Mouse (Mus musculus): ENCODE results near the gene Ppcdc. TPM values are rescaled to one million over a fixed set of nuclear protein-coding genes. Genes with fewer than 3 reads are reported as not detected.

The Ppcdc gene
- total and polyA plus RNA-seq, 3 experiments: 7.3 to 22.9 (median 7.6) TPM

DNA sequence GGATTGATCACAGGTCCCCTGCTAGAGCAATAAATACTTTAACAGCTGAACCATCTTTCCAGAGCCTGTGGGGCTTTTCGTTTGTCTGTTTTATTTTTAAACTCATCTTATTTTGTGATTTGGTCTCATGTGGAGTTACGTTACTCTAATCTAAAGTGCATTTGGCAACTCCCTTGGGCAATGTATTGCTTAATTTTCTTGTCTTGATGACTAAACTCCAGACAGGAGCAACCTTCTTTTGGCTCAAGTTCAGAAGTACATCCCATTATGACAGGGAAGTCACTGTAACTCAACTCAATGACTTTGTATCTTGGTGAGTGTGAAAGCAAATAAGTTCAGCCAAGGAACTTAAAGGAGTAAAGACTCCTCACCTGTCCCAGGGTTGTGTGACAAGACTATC lies 55.3 kb downstream of the Ppcdc start:
- DNase-seq: no peak
- H3K36me3 ChIP-seq (ENCODE audit: control insufficient read depth, insufficient read depth, low read length): no peaks in the 10 kb centered on the region
- H3K27me3 ChIP-seq (ENCODE audit: control insufficient read depth, insufficient read depth, low read length): no peaks in the 10 kb centered on the region
- 44% methylated on average over 2 of the region's 2 CpGs for WGBS
- H3K27ac ChIP-seq: no peak overlapping the region
- no peaks in the 10 kb centered on the region for H3K79me2 ChIP-seq (replicated peaks; ENCODE audit: control insufficient read depth, insufficient read depth, low read length)
- H3K4me1 ChIP-seq (ENCODE audit: control insufficient read depth, insufficient read depth, low read length): peaks cover 1% of the 10 kb centered on the region; the same call in 1 of the 2 replicates
- TF ChIP-seq CTCF (IDR thresholded peaks at IDR 0.05) (no peak), POLR2A (IDR thresholded peaks at IDR 0.05; ENCODE audit: insufficient read depth, low read depth, low read length) (no peak), EP300 (IDR thresholded peaks at IDR 0.05; ENCODE audit: insufficient read depth, low read depth, low read length) (no peak)
- no peak overlapping the region for H3K9ac ChIP-seq (ENCODE audit: low read depth, low read length)
- no peak overlapping the region for H3K4me3 ChIP-seq
- intact Hi-C loops (cut with DNase I): no loop called here

GRCm38 (mm10) chr9:57360999-57361398 lies 78.9 kb downstream of the Ppcdc start:
- Histone ChIP-seq H3K79me2 (replicated peaks; ENCODE audit: control insufficient read depth, insufficient read depth, low read length) (no peaks in the 10 kb centered on the region), H3K4me1 (ENCODE audit: control insufficient read depth, insufficient read depth, low read length) (no peaks in the 10 kb centered on the region), H3K9ac (ENCODE audit: low read depth, low read length) (no peak overlapping the region), H3K27ac (no peak overlapping the region), H3K27me3 (ENCODE audit: control insufficient read depth, insufficient read depth, low read length) (no peaks in the 10 kb centered on the region), H3K4me3 (no peak overlapping the region), H3K36me3 (ENCODE audit: control insufficient read depth, insufficient read depth, low read length) (no peaks in the 10 kb centered on the region)
- intact Hi-C loops (cut with DNase I): no loop called here
- TF ChIP-seq CTCF (IDR thresholded peaks at IDR 0.05) (no peak), EP300 (IDR thresholded peaks at IDR 0.05; ENCODE audit: insufficient read depth, low read depth, low read length) (no peak), POLR2A (IDR thresholded peaks at IDR 0.05; ENCODE audit: insufficient read depth, low read depth, low read length) (no peak)
- 95% methylated on average over 3 of the region's 3 CpGs for WGBS
- DNase-seq: no peak

DNA sequence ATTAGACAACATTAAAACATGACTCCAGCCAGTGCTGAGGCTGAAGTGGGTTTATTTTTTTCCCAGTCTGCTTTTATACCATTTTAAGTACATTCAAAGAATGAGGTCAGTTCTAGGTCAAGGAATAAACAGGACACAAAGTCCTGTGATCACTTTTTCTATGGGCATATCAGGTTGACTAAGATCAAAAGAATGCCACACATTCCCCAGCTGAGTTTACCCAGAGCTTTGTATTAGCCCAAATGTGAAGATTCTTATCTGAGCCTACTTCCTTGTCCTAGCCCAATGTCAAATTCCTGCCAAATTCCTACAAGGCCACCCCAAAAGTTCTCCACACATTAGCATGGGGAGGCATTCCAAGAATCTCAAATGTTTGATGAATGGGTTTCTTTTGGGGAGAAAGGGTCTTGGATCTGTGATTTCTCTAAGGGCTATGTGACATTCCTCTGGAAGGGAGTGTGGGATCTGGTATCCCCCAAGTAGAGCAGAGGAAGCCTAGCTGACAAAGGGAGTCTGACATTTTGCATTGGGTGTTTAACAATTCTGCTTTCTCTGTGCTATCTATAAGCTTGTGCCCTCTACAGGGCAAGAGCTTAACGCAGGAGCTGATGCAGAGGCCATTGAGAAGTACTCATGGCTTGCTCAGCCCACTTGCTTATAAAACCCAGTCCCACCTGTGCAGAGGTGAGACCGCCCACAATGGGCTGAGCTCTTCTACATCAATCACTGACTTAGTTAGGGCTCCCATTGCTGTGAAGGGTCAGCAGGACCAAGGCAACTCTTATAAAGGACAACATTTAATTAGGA lies 85.3 kb downstream of the Ppcdc start:
- no peaks in the 10 kb centered on the region for H3K27me3 ChIP-seq (ENCODE audit: control insufficient read depth, insufficient read depth, low read length)
- intact Hi-C loops (cut with DNase I): loop anchor here (5.0 kb wide), 1 partner anchor 92 kb away; the partner anchor contains the start of gene 1700017B05Rik
- no peak overlapping the region for H3K4me3 ChIP-seq
- H3K27ac ChIP-seq: no peak overlapping the region
- no peak for DNase-seq
- no peaks in the 10 kb centered on the region for H3K79me2 ChIP-seq (replicated peaks; ENCODE audit: control insufficient read depth, insufficient read depth, low read length)
- no peak for TF ChIP-seq POLR2A (IDR thresholded peaks at IDR 0.05; ENCODE audit: insufficient read depth, low read depth, low read length)
- no peak for TF ChIP-seq CTCF (IDR thresholded peaks at IDR 0.05)
- no peak for TF ChIP-seq EP300 (IDR thresholded peaks at IDR 0.05; ENCODE audit: insufficient read depth, low read depth, low read length)
- H3K36me3 ChIP-seq (ENCODE audit: control insufficient read depth, insufficient read depth, low read length): no peaks in the 10 kb centered on the region
- WGBS: 71% methylated on average over 2 of the region's 2 CpGs
- H3K4me1 ChIP-seq (ENCODE audit: control insufficient read depth, insufficient read depth, low read length): no peaks in the 10 kb centered on the region
- H3K9ac ChIP-seq (ENCODE audit: low read depth, low read length): no peak overlapping the region

- 70% methylated on average over 2 of the region's 2 CpGs for WGBS
- Histone ChIP-seq H3K9ac (ENCODE audit: low read depth, low read length) (no peak overlapping the region), H3K79me2 (replicated peaks; ENCODE audit: control insufficient read depth, insufficient read depth, low read length) (no peaks in the 10 kb centered on the region), H3K4me3 (no peak overlapping the region), H3K27ac (no peak overlapping the region), H3K36me3 (ENCODE audit: control insufficient read depth, insufficient read depth, low read length) (no peaks in the 10 kb centered on the region), H3K4me1 (ENCODE audit: control insufficient read depth, insufficient read depth, low read length) (no peaks in the 10 kb centered on the region), H3K27me3 (ENCODE audit: control insufficient read depth, insufficient read depth, low read length) (no peaks in the 10 kb centered on the region)
- intact Hi-C loops (cut with DNase I): loop anchor here (5.0 kb wide), 1 partner anchor 89 kb away; the partner anchor contains the start of gene 1700017B05Rik
- TF ChIP-seq POLR2A (IDR thresholded peaks at IDR 0.05; ENCODE audit: insufficient read depth, low read depth, low read length): no peak
- peak; percentile 64 for TF ChIP-seq CTCF (IDR thresholded peaks at IDR 0.05)
- TF ChIP-seq EP300 (IDR thresholded peaks at IDR 0.05; ENCODE audit: insufficient read depth, low read depth, low read length): no peak
- no peak for DNase-seq
Observed at GRCm38 (mm10) chr9:57351277-57351676, 88.6 kb downstream of the Ppcdc start.

- Histone ChIP-seq H3K27ac (no peak overlapping the region), H3K27me3 (ENCODE audit: control insufficient read depth, insufficient read depth, low read length) (no peaks in the 10 kb centered on the region), H3K36me3 (ENCODE audit: control insufficient read depth, insufficient read depth, low read length) (no peaks in the 10 kb centered on the region), H3K9ac (ENCODE audit: low read depth, low read length) (no peak overlapping the region), H3K4me3 (no peak overlapping the region), H3K4me1 (ENCODE audit: control insufficient read depth, insufficient read depth, low read length) (no peaks in the 10 kb centered on the region), H3K79me2 (replicated peaks; ENCODE audit: control insufficient read depth, insufficient read depth, low read length) (no peaks in the 10 kb centered on the region)
- intact Hi-C loops (cut with DNase I): no loop called here
- DNase-seq: no peak
- TF ChIP-seq CTCF (IDR thresholded peaks at IDR 0.05) (no peak), POLR2A (IDR thresholded peaks at IDR 0.05; ENCODE audit: insufficient read depth, low read depth, low read length) (no peak), EP300 (IDR thresholded peaks at IDR 0.05; ENCODE audit: insufficient read depth, low read depth, low read length) (no peak)
- 48% methylated on average over 1 of the region's 1 CpGs for WGBS
Observed at GRCm38 (mm10) chr9:57345902-57346301, 94.0 kb downstream of the Ppcdc start.

- H3K4me3 ChIP-seq: no peak overlapping the region
- TF ChIP-seq POLR2A (IDR thresholded peaks at IDR 0.05; ENCODE audit: insufficient read depth, low read depth, low read length) (no peak), EP300 (IDR thresholded peaks at IDR 0.05; ENCODE audit: insufficient read depth, low read depth, low read length) (no peak), CTCF (IDR thresholded peaks at IDR 0.05) (no peak)
- H3K27ac ChIP-seq: no peak overlapping the region
- H3K9ac ChIP-seq (ENCODE audit: low read depth, low read length): no peak overlapping the region
- no peaks in the 10 kb centered on the region for H3K79me2 ChIP-seq (replicated peaks; ENCODE audit: control insufficient read depth, insufficient read depth, low read length)
- H3K36me3 ChIP-seq (ENCODE audit: control insufficient read depth, insufficient read depth, low read length): no peaks in the 10 kb centered on the region
- DNase-seq: no peak
- H3K27me3 ChIP-seq (ENCODE audit: control insufficient read depth, insufficient read depth, low read length): no peaks in the 10 kb centered on the region
- WGBS: 58% methylated on average over 3 of the region's 3 CpGs
- intact Hi-C loops (cut with DNase I): no loop called here
- H3K4me1 ChIP-seq (ENCODE audit: control insufficient read depth, insufficient read depth, low read length): no peaks in the 10 kb centered on the region
Observed at GRCm38 (mm10) chr9:57343752-57344151, 96.2 kb downstream of the Ppcdc start.
